Mouse (Mus musculus): ENCODE measurements at regions not wholly inside any gene's neighbourhood (a gene's known extent, or its start where the extent isn't known, plus 50 kb on each side); places are given as distances from the start of the nearest gene placed in this dataset.

DNA sequence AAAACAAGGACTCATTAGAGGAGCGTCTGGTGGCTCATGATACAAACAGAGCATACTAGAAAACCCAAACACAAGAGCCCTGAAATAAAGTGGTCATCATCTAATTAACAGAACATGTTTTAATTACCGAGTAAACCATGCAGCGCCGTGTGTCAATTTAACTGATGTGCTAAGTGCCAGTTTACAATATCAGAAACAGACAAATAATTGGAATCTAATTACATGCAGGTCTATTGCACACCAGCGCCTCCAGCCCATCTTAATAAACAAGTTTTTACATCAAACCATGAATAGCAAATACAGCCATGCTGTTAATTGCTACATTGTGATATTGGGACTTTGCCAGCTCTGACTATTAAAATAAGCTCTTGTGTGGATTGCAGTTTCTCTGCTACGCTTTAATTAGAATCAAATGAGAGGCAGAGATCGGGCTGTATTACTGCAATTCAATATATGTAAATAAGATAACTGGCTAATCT is 425.3 kb upstream of the Gm765 start:
- TF ChIP-seq CTCF (IDR thresholded peaks at IDR 0.05; ENCODE audit: low read depth) (no peak), EP300 (optimal IDR thresholded peaks at IDR 0.05) (no peak)
